Mouse (Mus musculus): ENCODE measurements around the gene Plppr1. TPM values are rescaled to one million over a fixed set of nuclear protein-coding genes. Genes with fewer than 3 reads are reported as not detected.

Gene Plppr1
- total and polyA plus RNA-seq, 3 experiments = not detected

DNA sequence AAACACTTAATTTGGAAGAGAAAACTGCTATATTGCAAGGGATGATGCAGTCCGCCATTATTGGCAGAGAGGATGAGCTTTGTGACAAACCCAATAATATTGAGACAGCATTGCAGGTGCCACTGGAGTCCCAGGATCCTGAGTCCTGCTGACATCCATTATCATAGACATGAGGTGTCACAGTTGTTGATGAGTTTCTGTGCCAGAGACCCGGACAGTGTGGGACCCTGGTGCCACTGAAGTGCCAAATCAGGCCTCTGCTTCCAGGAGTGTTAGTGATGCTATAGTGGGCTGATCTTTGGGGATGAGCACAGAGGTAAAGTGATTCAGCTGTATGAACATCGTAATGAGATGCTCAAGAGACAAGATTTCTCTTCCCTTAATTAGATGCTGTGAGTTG lies 19.2 kb upstream of the Plppr1 start:
- no peak for DNase-seq (ENCODE audit: low read depth, low spot score)
- TF ChIP-seq MXI1 (IDR thresholded peaks at IDR 0.05; ENCODE audit: low read depth, low read length) = no peak
- TF ChIP-seq USF2 (IDR thresholded peaks at IDR 0.05; ENCODE audit: borderline replicate concordance in 1 of 2, insufficient read depth in 1 of 2, low read depth in 1 of 2, low read length in 2 of 2) = no peak
- no peak for TF ChIP-seq E2F4 (IDR thresholded peaks at IDR 0.05; ENCODE audit: borderline replicate concordance, low read depth, low read length)
- no peak for TF ChIP-seq CHD1 (IDR thresholded peaks at IDR 0.05; ENCODE audit: low read depth, low read length)
- TF ChIP-seq ZC3H11A (IDR thresholded peaks at IDR 0.05; ENCODE audit: low read depth, low read length) = no peak
- TF ChIP-seq POLR2A (IDR thresholded peaks at IDR 0.05; ENCODE audit: control insufficient read depth in 1 of 2, insufficient read depth in 1 of 2, low read depth in 1 of 2, low read length in 2 of 2, poor library complexity in 1 of 2) = no peak
- TF ChIP-seq UBTF (IDR thresholded peaks at IDR 0.05; ENCODE audit: borderline replicate concordance, insufficient read depth, low read depth, low read length) = no peak
- TF ChIP-seq GATA1 (IDR thresholded peaks at IDR 0.05; ENCODE audit: low read depth, low read length) = no peak
- no peak for TF ChIP-seq JUND (IDR thresholded peaks at IDR 0.05; ENCODE audit: low read depth, low read length)
- no peak for TF ChIP-seq GABPA (IDR thresholded peaks at IDR 0.05; ENCODE audit: low read depth, low read length)
- no peak for TF ChIP-seq POLR2AphosphoS5 (IDR thresholded peaks at IDR 0.05; ENCODE audit: borderline replicate concordance, low read depth, low read length)
- no peak for TF ChIP-seq HCFC1 (IDR thresholded peaks at IDR 0.05; ENCODE audit: low read depth, low read length)
- TF ChIP-seq TBP (IDR thresholded peaks at IDR 0.05; ENCODE audit: low read depth, low read length) = no peak
- TF ChIP-seq NELFE (IDR thresholded peaks at IDR 0.05; ENCODE audit: low read depth, low read length) = no peak
- no peak for TF ChIP-seq MAX (IDR thresholded peaks at IDR 0.05; ENCODE audit: low read length)
- H3K27ac ChIP-seq (ENCODE audit: control insufficient read depth, low read depth, low read length) = no peak overlapping the region
- no peaks in the 10 kb centered on the region for H3K79me2 ChIP-seq (ENCODE audit: control insufficient read depth, insufficient read depth, low read length, poor library complexity)
- H3K4me1 ChIP-seq (ENCODE audit: control insufficient read depth in 1 of 2, insufficient read depth in 2 of 2, low read length in 2 of 2) = no peaks in the 10 kb centered on the region
- H3K9me3 ChIP-seq (replicated peaks; ENCODE audit: insufficient read depth, low read length) = no peaks in the 10 kb centered on the region
- no peak overlapping the region for H3K9ac ChIP-seq (ENCODE audit: control insufficient read depth, low read depth, low read length, poor library complexity, severe bottlenecking)
- no peak overlapping the region for H3K4me3 ChIP-seq (ENCODE audit: control insufficient read depth in 1 of 2, insufficient read depth in 1 of 2, low read depth in 2 of 2, low read length in 2 of 2)
- no peaks in the 10 kb centered on the region for H3K27me3 ChIP-seq (ENCODE audit: control insufficient read depth in 1 of 2, insufficient read depth in 2 of 2, low read length in 2 of 2)
- H3K36me3 ChIP-seq (ENCODE audit: control insufficient read depth in 1 of 2, insufficient read depth in 2 of 2, low read length in 2 of 2) = no peaks in the 10 kb centered on the region

DNA sequence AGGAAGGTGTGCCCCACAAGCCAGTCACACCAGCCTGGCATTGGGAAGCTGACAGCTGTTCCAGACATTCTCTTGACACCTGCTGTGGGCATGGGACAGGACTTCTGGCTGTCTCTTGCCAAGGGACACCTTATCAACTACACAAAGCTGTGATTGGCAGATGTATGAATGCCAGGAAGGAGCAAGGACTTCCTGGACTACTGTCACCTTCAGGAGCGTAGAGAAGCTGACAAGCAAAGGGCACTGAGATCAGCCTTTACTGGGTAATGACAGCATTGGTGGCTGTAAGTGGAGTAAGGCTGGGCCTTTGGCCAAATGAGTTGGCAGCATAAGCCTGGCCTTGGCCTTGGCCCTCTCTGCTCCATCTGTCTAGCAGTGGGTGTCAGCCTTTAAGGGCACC lies 17.4 kb upstream of the Plppr1 start:
- H3K27me3 ChIP-seq (ENCODE audit: control insufficient read depth in 1 of 2, insufficient read depth in 2 of 2, low read length in 2 of 2) = no peaks in the 10 kb centered on the region
- H3K4me3 ChIP-seq (ENCODE audit: control insufficient read depth in 1 of 2, insufficient read depth in 1 of 2, low read depth in 2 of 2, low read length in 2 of 2) = no peak overlapping the region
- no peaks in the 10 kb centered on the region for H3K36me3 ChIP-seq (ENCODE audit: control insufficient read depth in 1 of 2, insufficient read depth in 2 of 2, low read length in 2 of 2)
- no peak overlapping the region for H3K9ac ChIP-seq (ENCODE audit: control insufficient read depth, low read depth, low read length, poor library complexity, severe bottlenecking)
- no peaks in the 10 kb centered on the region for H3K9me3 ChIP-seq (replicated peaks; ENCODE audit: insufficient read depth, low read length)
- H3K27ac ChIP-seq (ENCODE audit: control insufficient read depth, low read depth, low read length) = no peak overlapping the region
- no peaks in the 10 kb centered on the region for H3K4me1 ChIP-seq (ENCODE audit: control insufficient read depth in 1 of 2, insufficient read depth in 2 of 2, low read length in 2 of 2)
- TF ChIP-seq POLR2A (IDR thresholded peaks at IDR 0.05; ENCODE audit: control insufficient read depth in 1 of 2, insufficient read depth in 1 of 2, low read depth in 1 of 2, low read length in 2 of 2, poor library complexity in 1 of 2) = no peak
- TF ChIP-seq MYC (IDR thresholded peaks at IDR 0.05; ENCODE audit: low read depth, low read length) = no peak
- TF ChIP-seq ZC3H11A (IDR thresholded peaks at IDR 0.05; ENCODE audit: low read depth, low read length) = no peak
- TF ChIP-seq EP300 (IDR thresholded peaks at IDR 0.05; ENCODE audit: low read depth in 1 of 2, low read length in 2 of 2) = no peak
- no peak for TF ChIP-seq MXI1 (IDR thresholded peaks at IDR 0.05; ENCODE audit: low read depth, low read length)
- no peak for TF ChIP-seq USF2 (IDR thresholded peaks at IDR 0.05; ENCODE audit: borderline replicate concordance in 1 of 2, insufficient read depth in 1 of 2, low read depth in 1 of 2, low read length in 2 of 2)
- no peak for TF ChIP-seq MEF2A (IDR thresholded peaks at IDR 0.05; ENCODE audit: extremely low read depth, insufficient replicate concordance, low read depth, low read length, poor library complexity, severe bottlenecking)
- no peak for TF ChIP-seq USF1 (IDR thresholded peaks at IDR 0.05; ENCODE audit: low read depth, low read length)
- no peak for TF ChIP-seq MYB (IDR thresholded peaks at IDR 0.05; ENCODE audit: low read depth, low read length)
- no peak for TF ChIP-seq ELF1 (IDR thresholded peaks at IDR 0.05; ENCODE audit: low read depth, low read length)
- TF ChIP-seq NRF1 (IDR thresholded peaks at IDR 0.05; ENCODE audit: insufficient read depth, low read depth, low read length, poor library complexity, severe bottlenecking) = no peak
- no peak for TF ChIP-seq SIN3A (IDR thresholded peaks at IDR 0.05; ENCODE audit: low read length)
- no peak for TF ChIP-seq HCFC1 (IDR thresholded peaks at IDR 0.05; ENCODE audit: low read depth, low read length)
- no peak for TF ChIP-seq RAD21 (IDR thresholded peaks at IDR 0.05; ENCODE audit: low read depth, low read length)
- TF ChIP-seq MAFK (IDR thresholded peaks at IDR 0.05; ENCODE audit: borderline replicate concordance, low read depth, low read length) = no peak
- no peak for TF ChIP-seq E2F4 (IDR thresholded peaks at IDR 0.05; ENCODE audit: borderline replicate concordance, low read depth, low read length)
- TF ChIP-seq TCF12 (IDR thresholded peaks at IDR 0.05; ENCODE audit: low read depth, low read length) = no peak
- H3K79me2 ChIP-seq (ENCODE audit: control insufficient read depth, insufficient read depth, low read length, poor library complexity) = no peaks in the 10 kb centered on the region
- DNase-seq (ENCODE audit: low read depth, low spot score) = no peak

All from MEL (cell line).